Comparison of ENCODE assay signal across 12 mouse cellular contexts in genomic region chr12:3253591-3253990, GRCm38 (mm10). TPM values are rescaled to one million over a fixed set of nuclear protein-coding genes. Genes with fewer than 3 reads are reported as not detected.
A peak's percentile ranks its signal among the peaks of the same experiment; 100 is the strongest.
DNase-seq lines count a peak whose midpoint lies in the region; ATAC-seq and TF ChIP-seq lines count a peak whose summit lies in the region.
"Had no signal": no experiment of that assay in that cellular context is flagged by ENCODE, and none has a peak within 500 bp of the region (broad histone marks: within the 10 kb centered on the region; RNA-seq: fewer than 3 reads in every experiment).

No protein-coding gene starts in this region.

- no peak overlapping the region for H3K4me2 ChIP-seq in intestine, embryonic 15.5 days (replicated peaks)
- H3K4me2 ChIP-seq in intestine, embryonic 16.5 days (ENCODE audit: low read depth, low read length), result no peak overlapping the region
- H3K4me2 ChIP-seq in kidney, embryonic 15.5 days, result no peak overlapping the region
- H3K4me2 ChIP-seq in forebrain, embryonic 15.5 days (replicated peaks), result no peak overlapping the region
- H3K4me2 ChIP-seq: heart, embryonic 13.5 days had no signal

- TF ChIP-seq CTCF in thymus, adult 2 months (IDR thresholded peaks at IDR 0.05; ENCODE audit: borderline replicate concordance, control insufficient read depth, extremely low read depth, insufficient read depth, low read length, poor library complexity), result no peak

- H3K27me3 ChIP-seq in intestine, embryonic 15.5 days (replicated peaks), result no peaks in the 10 kb centered on the region
- H3K27me3 ChIP-seq in intestine, embryonic 16.5 days (replicated peaks; ENCODE audit: control insufficient read depth, insufficient read depth, low read length), result no peaks in the 10 kb centered on the region
- no peaks in the 10 kb centered on the region for H3K27me3 ChIP-seq in thymus, adult 2 months (ENCODE audit: control insufficient read depth, insufficient read depth, low read length)
- H3K27me3 ChIP-seq in kidney, embryonic 15.5 days, result no peaks in the 10 kb centered on the region
- no peaks in the 10 kb centered on the region for H3K27me3 ChIP-seq in forebrain, embryonic 15.5 days
- H3K27me3 ChIP-seq: heart, embryonic 13.5 days had no signal

- no peak overlapping the region for H3K4me3 ChIP-seq in intestine, embryonic 15.5 days (replicated peaks)
- H3K4me3 ChIP-seq in intestine, embryonic 16.5 days (ENCODE audit: low read length), result no peak overlapping the region
- no peak overlapping the region for H3K4me3 ChIP-seq in thymus, adult 2 months (ENCODE audit: control insufficient read depth, insufficient read depth, low read length)
- no peak overlapping the region for H3K4me3 ChIP-seq in kidney, embryonic 15.5 days (replicated peaks)
- no peak overlapping the region for H3K4me3 ChIP-seq in forebrain, embryonic 15.5 days
- H3K4me3 ChIP-seq: heart, embryonic 13.5 days had no signal

- TF ChIP-seq POLR2A in thymus, adult 2 months (IDR thresholded peaks at IDR 0.05; ENCODE audit: control insufficient read depth, extremely low read depth, insufficient read depth, low read length, poor library complexity), result no peak

- H3K36me3 ChIP-seq in intestine, embryonic 15.5 days, result peaks cover 9% of the 10 kb centered on the region
- no peaks in the 10 kb centered on the region for H3K36me3 ChIP-seq in intestine, embryonic 16.5 days (ENCODE audit: control insufficient read depth, insufficient read depth, low read length)
- H3K36me3 ChIP-seq in thymus, adult 2 months (ENCODE audit: control insufficient read depth, insufficient read depth, low read length), result peaks cover 48% of the 10 kb centered on the region
- peaks cover 72% of the 10 kb centered on the region for H3K36me3 ChIP-seq in kidney, embryonic 15.5 days
- H3K36me3 ChIP-seq in forebrain, embryonic 15.5 days, result peaks cover 42% of the 10 kb centered on the region

- H3K27ac ChIP-seq in intestine, embryonic 15.5 days, result no peak overlapping the region
- no peak overlapping the region for H3K27ac ChIP-seq in intestine, embryonic 16.5 days (ENCODE audit: low read length)
- H3K27ac ChIP-seq in thymus, adult 2 months (ENCODE audit: control insufficient read depth, insufficient read depth, low read length), result no peak overlapping the region
- H3K27ac ChIP-seq in kidney, embryonic 15.5 days, result no peak overlapping the region
- no peak overlapping the region for H3K27ac ChIP-seq in forebrain, embryonic 15.5 days (replicated peaks)
- H3K27ac ChIP-seq: heart, embryonic 13.5 days had no signal

- no peaks in the 10 kb centered on the region for H3K9me3 ChIP-seq in intestine, embryonic 15.5 days
- no peaks in the 10 kb centered on the region for H3K9me3 ChIP-seq in intestine, embryonic 16.5 days (ENCODE audit: control insufficient read depth, low read length)
- H3K9me3 ChIP-seq in kidney, embryonic 15.5 days (replicated peaks), result no peaks in the 10 kb centered on the region
- H3K9me3 ChIP-seq in forebrain, embryonic 15.5 days, result no peaks in the 10 kb centered on the region
- H3K9me3 ChIP-seq: G1E; heart, embryonic 13.5 days had no signal

- no peak overlapping the region for H3K9ac ChIP-seq in intestine, embryonic 15.5 days
- no peak overlapping the region for H3K9ac ChIP-seq in intestine, embryonic 16.5 days (ENCODE audit: low read depth, low read length)
- H3K9ac ChIP-seq in kidney, embryonic 15.5 days, result no peak overlapping the region
- H3K9ac ChIP-seq in forebrain, embryonic 15.5 days (replicated peaks), result no peak overlapping the region
- H3K9ac ChIP-seq: heart, embryonic 13.5 days had no signal

- DNase-seq in thymus, postnatal 4 days, result peak; percentile 21
- DNase-seq in thymus, adult 2 months, result no peak
- DNase-seq in induced T-regulatory cell, adult 2 months (ENCODE audit: low read depth), result peak; percentile 45
- no peak for DNase-seq in frontal cortex, postnatal 36 days (ENCODE audit: low spot score in 2 of 2)
- DNase-seq: layer of hippocampus, postnatal 36 days; lung, adult 2 months had no signal

- H3K4me1 ChIP-seq in intestine, embryonic 15.5 days (replicated peaks), result no peaks in the 10 kb centered on the region
- H3K4me1 ChIP-seq in intestine, embryonic 16.5 days (ENCODE audit: control insufficient read depth, insufficient read depth, low read length), result no peaks in the 10 kb centered on the region
- no peaks in the 10 kb centered on the region for H3K4me1 ChIP-seq in thymus, adult 2 months (replicated peaks; ENCODE audit: control insufficient read depth, insufficient read depth, low read length)
- no peaks in the 10 kb centered on the region for H3K4me1 ChIP-seq in kidney, embryonic 15.5 days
- no peaks in the 10 kb centered on the region for H3K4me1 ChIP-seq in forebrain, embryonic 15.5 days

- ATAC-seq in intestine, embryonic 15.5 days, result peak; percentile 25; the same call in 1 of the 2 replicates
- ATAC-seq in intestine, embryonic 16.5 days, result no peak
- ATAC-seq in kidney, embryonic 15.5 days (replicated peaks; ENCODE audit: low FRiP score), result no peak
- ATAC-seq in forebrain, embryonic 15.5 days (replicated peaks), result no peak

RNA-seq across cellular contexts. Expression of gene Rab10, which starts 56.2 kb away (rescaled TPM):
- 68.7 and 75.2 TPM in 2 replicates for polyA plus RNA-seq in intestine, embryonic 15.5 days (2015; fragmentation: Nextera tagmentation; extraction: Ambion mirVana)
- 52.9 and 54.1 TPM in 2 replicates for polyA plus RNA-seq in intestine, embryonic 16.5 days (2015; fragmentation: Nextera tagmentation; extraction: Ambion mirVana)
- polyA plus RNA-seq in thymus, adult 2 months (2012; rRNA removed), result 37.8 and 44.0 TPM in 2 replicates
- 75.5 and 75.7 TPM in 2 replicates for polyA plus RNA-seq in kidney, embryonic 15.5 days (2015; fragmentation: Nextera tagmentation; extraction: Ambion mirVana)
- polyA plus RNA-seq in forebrain, embryonic 15.5 days (2015; fragmentation: Nextera tagmentation; extraction: Ambion mirVana), result 142 and 149 TPM in 2 replicates

Comparison
In these comparisons a context has a peak if more than half of its experiments do, and no peak if none do; other contexts are left out.
1. DNase-seq: peak in thymus, postnatal 4 days (single experiment) and induced T-regulatory cell, adult 2 months (single experiment); none in thymus, adult 2 months (single experiment) and frontal cortex, postnatal 36 days (0 of 2).